Mouse (Mus musculus): ENCODE results near the gene Mylip.

GRCm38 (mm10) chr13:45384636-45385035, 4.9 kb upstream of the Mylip start:
- no peak for TF ChIP-seq CTCF (IDR thresholded peaks at IDR 0.05; ENCODE audit: extremely low read depth, insufficient read depth, low read length)
- TF ChIP-seq POLR2A (IDR thresholded peaks at IDR 0.05; ENCODE audit: extremely low read depth, insufficient read depth, low read length) = no peak

Measured in cortical plate, adult 2 months (tissue).